Mouse (Mus musculus): ENCODE data around the gene Scn4a.
A peak's percentile ranks its signal among the peaks of the same experiment; 100 is the strongest.

Scn4a gene

DNA sequence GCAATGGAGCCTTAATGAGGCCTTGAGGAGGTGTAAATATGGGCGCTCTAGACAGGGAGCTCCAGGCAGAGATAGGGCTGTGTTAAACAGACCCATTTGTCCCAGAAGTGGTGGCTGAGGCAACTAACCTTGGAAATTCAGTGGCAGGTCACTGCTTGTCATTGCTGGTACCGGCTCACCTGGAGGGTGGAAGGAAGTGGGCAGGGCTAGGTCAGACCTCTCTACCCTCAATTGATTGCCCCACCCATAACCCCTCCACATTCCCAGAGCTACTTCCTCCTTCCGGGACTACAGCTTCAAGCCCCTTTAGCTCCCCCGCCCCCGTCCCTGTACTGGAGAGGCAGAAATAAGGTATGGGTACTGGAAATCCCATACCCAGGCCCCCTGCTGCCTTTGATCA is 39.6 kb downstream of the Scn4a start:
- DNase-seq: no peak

DNA sequence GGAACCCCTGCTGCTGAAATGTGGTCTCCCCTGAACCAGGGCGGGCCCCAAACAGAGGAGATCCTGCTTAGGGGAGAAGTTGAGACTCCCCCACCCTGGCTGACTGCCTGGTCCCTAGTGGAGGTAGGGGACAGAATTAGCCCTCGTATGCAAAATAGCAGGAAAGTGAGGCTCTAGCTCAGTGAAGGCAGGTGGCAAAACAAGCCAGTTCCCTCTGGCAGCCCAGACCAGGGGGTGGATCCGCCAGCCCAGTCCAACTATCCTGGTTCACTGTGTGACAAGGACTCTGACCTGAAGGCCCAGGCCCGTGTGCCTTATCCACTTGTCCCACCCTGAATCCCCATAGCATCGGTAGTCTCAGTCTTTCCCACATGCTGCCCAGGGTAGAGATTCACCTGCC is 43.0 kb downstream of the Scn4a start:
- DNase-seq: no peak

DNA sequence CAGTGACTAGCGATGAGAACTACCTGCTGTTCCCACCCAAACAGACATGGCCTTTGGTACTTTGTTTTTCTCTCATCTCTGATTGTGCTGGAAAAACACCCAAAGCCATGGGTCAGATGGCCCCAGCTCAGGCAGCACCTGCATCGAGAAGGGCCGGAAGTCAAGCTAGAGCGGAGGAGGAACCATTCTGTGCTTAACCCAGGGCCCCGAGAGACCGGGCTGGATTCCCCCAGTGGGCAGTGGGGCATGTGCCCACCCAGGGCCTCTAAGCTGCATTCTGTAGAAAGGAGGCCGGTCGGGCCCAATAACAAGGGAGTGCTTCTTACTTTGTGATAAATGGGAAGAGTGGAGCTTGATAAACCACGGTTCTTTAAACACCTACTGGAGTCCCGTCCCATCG is 44.9 kb downstream of the Scn4a start:
- DNase-seq: no peak

DNA sequence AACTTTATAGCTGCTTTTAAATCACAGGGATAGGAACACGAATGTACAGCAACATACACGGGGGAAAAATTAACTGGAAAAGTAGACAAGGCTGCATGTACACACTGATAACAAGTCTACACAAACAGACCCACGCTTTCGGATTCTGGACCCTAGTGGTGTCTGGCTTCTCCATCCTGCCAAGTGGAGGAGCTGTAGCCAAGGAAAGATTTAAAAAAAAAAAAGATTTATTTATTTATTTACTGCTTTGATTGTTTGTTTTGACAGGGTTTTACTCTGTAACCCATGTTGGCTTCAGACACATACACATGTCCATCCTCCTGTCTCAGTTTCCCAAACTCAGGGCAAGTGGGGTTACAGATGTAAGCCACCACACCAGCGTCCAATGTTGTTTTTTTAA is 45.7 kb downstream of the Scn4a start:
- DNase-seq: no peak

DNA sequence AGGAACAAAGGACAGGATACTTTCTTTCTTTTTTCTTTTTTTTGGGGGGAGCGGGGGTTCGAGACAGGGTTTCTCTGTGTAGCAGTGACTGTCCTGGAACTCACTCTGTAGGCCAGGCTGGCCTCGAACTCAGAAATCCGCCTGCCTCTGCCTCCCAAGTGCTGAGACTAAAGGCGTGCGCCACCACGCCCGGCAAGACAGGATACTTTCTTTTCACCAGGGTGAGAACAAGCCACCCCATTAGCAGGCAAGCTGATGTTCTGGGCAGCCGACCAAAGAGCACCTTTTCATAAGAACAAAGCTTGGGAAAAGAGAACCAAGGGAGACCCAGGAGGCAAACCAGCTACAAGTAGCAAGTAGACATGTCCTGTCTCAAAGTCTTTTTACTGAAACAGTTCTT is 46.3 kb downstream of the Scn4a start:
- DNase-seq: no peak

DNA sequence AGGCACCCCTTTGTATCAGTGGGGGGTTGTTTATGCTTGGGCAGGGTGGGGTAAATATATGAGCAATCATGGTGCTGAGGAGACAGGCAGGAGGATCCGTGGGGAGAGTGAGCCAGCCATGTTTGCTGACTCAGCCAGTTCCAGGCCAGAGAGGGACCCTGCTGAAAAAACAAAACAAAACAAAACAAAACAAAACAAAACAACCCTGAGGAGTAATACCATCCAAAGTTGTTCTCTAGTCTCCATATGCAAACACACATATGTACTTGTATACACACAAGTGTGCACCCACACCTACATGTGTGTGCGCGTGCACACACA is 47.1 kb downstream of the Scn4a start:
- DNase-seq: no peak

DNA sequence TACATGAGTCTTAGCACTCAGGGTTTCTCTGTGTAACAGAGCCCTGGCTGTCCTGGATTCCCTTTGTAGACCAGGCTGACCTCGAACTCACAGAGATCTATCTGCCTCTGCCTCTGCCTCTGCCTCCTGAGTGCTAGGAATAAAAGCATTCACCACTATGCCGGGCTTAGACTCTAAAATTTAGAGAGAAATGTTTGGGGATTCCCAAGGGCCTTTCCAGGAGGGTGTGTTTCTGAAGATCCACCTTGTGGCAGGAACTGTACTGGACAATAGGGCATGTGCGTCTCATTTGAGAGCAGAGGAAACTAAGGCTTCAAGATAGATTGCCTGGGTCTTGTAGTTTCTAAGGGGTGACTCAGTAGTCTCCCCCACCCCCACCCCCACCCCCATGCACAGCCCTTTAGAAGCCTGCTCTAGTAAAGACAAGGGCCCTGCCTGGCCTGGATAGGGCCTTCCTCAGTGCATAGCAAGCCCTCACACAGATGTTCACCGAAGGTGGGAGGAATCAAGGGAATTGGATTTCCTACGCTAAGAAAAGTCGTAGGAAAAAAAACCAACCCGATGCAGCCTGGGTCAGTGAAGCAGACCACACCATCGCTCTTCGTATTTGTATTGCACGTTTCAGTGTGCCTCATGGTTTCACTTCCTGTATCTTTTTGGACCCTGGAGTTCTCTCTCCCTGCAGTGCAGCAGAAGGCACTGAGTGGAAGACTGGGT is 47.6 kb downstream of the Scn4a start:
- DNase-seq: no peak

DNA sequence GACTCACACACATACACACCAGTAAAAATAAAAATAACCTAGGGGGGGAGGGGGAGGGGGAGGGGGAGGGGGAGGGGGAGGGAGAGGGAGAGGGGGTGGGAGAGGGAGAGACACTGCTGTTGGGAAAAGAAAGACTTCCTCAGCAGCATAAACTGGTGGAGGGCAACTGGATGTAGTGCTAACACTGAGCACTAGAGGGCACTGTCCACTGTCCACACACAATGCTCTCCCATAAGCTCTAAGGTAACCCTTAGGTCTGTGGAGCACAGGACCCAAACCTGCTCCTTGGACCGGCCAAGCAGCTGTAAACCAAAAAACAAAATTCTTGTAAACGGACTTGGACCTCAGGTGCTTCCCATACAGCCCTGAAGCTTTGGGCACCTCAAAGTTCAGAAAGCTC is 50.5 kb downstream of the Scn4a start:
- DNase-seq: peak; percentile 70

DNA sequence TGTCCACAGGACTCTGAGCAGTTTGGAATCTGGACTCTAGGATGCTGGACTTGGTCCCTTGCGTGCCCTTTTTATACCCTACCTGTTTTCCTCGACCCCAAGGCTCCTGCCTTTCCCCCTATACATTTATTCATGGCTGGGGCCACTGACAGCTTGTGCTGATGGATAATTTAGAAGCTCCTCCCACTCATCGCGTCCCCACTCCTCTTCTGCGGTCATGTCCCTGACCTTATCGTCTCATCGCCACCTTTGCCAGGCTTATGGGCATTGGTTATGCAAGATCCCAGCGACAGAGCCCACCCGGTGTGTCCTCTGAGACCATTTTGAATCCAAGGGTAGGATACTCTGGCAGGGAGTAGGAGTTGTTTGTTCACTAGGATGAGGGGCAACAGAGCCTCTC is 51.3 kb downstream of the Scn4a start, which contains the start of gene Gh:
Gene Gh (minus strand): TSS at position 101 of the 400 bp plus-strand sequence.
- DNase-seq: no peak

DNA sequence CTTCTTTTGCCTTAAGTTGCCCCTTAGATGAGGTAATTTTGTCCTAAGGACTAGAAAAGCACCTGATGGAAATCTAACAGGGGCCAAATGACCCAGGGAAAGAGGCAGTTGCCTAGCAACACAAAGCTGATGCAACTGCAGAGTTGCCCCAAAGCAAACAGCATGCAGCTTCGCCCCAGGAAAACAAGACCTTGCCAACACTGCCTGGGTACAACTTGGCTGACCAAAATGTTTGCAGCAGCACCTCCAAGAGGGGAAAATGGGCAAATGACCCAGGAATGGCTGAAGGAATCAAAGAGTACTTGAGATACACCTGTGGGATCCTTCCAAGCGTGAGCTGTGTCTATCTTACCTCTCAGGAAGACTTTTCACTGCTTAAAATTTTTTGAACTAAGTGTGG is 61.2 kb downstream of the Scn4a start:
- DNase-seq: no peak

DNA sequence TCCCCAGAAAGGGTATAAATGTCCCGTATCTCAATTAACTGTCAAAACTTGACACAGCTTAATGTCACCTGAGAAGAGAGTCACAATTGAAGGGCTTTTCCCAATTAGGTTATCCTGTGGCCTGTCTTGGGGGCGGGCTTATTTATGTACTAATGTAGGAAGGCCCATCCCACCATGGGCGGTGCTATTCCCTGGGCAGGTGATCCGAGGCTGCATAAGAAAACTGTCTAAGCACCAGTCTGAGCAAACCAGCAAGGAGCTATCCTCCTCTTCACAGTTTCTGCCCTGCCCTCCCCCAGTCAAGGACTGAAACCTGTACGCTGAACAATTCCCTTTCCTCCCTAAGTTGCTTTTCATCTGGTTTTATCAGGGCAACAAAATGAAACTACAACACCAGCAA is 62.7 kb downstream of the Scn4a start:
- no peak for DNase-seq

DNA sequence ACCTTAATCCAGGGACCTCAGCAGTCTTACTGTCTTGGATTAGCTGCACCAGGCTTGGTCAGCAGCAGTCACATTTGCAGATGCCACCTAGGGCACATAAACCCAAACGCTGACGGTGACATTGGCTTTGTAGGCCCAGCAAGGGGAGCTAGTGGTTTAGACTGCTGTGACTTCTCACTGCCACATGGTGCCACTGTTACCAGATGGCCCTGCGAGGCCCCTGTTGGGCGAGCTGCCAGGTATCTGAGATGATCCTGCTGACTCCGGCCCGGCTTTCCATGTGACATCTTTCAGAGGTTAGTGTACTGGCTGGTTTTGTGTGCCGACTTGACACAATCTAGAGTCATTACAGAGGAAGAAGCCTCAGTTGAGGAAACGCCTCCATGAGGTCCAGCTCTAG is 63.7 kb downstream of the Scn4a start:
- peak; percentile 21 for DNase-seq

DNA sequence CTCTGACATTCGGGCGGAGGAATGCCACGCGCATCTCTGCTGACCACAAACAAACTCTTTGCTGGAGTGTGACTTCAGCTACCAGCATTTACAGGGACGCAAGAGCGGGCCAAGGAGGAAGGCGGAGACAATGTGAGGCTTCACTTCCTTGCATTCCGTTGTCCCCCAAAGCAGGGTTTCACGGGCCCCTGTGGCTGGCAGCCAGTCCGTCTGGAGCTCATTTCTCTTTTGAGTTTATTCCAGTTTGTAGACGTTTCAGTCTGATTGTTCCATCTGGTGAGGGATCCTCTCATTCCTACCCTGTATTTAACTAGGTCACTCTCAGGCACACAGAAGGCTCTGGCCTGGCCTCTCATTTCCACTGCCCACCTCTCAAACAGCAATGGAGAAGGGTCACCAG is 66.1 kb downstream of the Scn4a start:
- no peak for DNase-seq

DNA sequence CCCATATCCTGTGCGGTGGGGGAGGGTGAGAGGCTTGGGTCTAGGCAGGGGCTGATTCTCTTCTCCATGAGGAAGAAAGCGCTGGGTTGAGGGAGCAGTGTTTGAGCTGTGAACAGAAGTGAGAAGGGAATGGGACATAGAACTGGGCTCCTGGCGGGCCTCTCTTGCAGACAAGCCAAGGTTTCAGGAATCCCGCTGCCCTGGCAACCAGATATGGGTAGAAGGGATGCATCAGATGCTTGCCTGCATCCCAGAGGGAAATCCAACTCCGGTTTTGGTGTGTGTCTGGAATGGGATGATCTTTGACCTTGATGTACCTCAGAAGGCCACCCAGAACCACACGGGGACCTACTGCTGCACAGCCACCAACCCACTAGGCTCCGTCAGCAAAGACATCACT is 66.9 kb downstream of the Scn4a start:
- DNase-seq: no peak

DNA sequence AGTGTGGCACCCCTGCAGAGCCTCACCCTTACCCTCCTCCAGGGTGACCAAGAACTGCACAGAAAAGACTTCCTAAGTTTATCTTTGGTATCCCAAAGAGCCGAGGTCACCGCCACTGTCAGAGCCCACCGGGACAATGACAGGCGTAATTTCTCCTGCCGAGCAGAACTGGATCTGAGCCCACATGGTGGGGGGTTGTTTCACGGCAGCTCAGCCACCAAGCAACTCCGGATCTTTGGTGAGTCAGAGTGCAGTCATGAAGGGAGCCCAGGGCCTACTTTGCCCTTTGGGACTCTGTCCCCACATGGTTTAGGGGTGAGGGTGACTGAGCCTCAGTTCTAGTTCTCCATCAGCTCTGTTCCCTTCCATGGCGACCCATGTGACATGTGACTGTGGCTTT is 69.0 kb downstream of the Scn4a start:
- DNase-seq: no peak

DNA sequence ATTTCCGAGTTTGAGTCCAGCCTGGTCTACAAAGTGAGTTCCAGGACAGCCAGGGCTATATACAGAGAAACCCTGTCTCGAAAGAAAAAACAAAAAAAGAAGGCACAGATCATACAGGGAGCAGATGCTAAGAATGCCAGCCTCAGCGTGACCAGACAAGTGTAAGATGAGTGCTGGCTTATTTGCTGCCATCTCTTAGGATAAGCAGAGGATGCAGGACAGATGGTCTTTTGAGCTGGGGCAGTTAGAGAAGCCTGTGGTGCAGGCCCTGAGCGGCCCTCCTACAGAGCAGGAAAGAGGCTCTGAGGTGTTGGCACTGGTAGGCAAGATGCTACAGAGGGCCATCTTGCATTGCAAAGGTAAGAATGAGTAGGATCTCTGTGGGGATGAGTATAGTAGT is 69.7 kb downstream of the Scn4a start:
- DNase-seq: no peak

DNA sequence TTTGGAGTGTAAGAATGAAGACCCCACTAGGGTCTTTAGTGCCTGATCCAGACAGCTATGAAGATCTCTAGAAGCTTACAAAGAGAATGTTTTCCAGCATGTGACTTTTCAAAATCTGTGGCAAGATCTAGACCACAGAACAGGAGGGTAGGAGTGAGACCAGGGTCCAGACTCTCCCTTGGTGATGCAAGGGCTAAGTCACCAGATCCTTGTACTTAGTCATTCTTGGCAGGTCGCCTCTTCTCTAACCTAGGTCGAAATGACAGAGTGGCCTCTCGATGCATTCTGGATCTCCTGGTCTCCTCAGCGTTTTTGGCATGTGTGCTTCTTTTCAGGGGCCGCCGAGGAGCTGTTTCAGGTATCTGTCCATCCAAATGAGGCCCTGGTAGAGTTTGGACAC is 70.6 kb downstream of the Scn4a start:
- no peak for DNase-seq

DNA sequence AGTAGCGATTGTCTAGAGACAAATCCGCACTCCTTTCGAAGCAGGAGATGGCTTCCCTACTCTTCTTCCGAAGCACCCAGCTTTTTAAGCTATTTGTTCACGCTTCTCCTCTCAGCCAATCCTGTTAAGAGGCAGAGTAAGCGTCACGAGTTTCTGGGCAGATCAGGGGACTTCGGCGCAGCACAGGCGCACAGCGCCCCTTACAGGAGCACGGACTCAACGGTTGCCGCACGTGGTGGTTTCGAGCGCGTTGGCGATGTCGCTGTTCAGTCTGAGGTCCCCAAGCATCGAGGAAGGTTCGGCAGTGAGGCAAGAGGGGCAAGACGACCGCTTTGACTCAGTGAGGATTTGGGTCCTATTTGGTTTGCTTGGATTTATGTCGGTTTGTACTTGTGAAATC is 76.6 kb downstream of the Scn4a start, which contains the start of gene Tcam1:
Gene Tcam1 (plus strand): TSS at position 219 of the 400 bp plus-strand sequence.
- DNase-seq: peak; percentile 89

DNA sequence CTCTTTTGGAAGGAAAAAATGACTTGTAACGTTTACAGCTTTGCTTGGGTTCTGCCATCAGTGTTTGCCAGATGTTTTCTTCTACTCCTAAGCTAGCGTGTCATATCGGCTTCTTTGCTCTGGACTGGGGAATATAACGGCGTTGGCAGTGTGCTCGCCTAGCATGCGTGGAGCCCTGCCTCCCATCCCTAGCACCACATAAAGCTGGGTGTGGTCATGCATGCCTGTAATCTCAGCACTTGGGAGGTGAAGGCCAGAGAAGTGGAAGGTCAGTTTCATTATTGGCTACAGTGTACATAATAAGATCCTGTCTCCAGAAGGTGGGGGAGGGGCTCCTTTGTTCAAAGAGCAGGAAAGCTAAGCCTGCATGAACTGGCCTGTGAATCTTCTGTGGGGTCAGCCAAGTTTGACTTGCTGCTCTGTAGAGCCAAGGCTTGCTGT is 78.1 kb downstream of the Scn4a start:
- no peak for DNase-seq

DNA sequence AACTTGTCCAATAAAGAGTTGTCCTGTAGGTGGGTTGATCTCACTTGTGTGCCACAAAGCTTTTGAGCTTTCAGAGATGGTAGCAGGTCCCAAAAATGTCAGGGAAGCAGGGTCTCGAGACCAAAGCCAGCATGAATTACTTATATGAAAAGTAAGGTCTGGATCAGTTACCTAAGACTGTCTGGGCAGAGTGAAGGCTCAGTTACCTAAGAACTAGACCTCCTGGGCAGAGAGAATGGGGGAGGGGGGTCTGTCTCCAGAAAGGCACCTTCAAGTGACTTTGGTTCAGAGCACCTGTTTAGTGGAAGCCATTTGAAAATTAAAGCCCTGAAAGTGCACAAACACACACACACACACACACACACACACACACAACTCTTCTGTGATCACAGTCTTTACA is 78.7 kb downstream of the Scn4a start:
- DNase-seq: no peak

DNA sequence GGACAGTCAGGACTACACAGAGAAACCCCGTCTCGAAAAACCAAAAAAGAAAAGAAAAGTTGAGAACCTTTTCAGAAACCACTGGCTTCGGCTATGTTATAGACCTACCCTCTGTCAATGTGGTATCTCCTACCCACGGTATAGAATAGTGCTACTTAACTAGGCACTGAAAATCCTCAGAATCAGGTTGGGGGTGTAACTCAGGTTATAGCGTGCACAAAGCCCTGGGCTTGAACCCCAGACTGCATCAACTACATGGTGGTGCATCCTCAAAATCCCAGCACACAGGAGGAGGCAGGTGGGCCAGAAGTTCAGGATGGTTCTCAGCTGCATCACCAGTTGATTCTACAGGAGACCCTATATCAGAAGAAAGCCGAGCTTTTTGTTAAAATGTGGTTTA is 79.3 kb downstream of the Scn4a start:
- no peak for DNase-seq

DNA sequence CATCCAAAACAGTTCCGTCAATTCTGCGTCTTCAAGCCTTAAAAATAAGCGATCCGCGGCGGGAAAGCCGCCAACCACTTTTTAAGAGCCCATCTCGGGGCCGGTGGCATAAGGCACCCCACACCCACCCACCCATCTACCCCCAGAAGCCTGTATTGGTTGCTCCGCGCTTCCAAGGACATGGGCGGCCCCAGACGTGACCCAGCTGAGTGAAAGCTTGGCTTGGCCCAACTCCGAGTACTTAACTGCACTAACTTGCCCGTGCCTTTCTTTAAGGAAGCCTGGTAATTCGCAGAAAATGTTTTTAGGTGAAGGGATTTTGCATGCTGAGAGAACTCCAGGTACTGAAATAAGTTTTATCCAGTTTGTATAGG is 79.8 kb downstream of the Scn4a start:
- no peak for DNase-seq

DNA sequence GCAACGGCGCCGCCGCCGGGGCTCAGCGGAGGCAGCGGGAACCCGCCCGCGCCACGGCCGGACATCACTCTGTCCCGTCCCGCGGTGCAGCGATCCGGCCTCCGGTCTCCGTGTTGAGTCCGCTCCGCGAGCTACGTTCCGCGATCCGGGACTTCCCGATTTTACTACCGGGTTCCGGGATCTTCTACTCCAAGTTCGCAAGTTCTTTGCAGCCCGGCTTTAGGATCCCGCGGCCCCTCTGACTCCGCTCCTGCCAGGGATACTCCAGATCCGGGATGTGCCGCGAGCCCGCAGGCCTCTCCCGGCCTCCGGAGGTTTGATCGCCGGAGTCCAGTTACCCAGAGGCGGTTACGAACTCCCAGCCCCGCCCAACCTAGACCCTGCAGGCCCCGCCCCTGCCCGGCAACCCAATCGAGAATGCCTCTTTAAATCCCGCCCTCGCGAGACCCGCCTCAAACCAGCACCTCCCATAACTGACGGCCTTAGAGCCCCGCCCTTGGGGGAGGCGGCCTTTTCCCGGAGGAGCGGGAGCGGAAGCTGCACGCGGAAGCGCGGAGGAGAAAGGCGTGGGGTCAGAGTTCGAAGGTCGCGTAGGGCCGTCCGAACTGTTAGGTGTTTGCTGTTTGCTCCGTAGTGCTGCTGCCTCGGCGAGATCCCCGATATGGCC is 80.3 kb downstream of the Scn4a start, which contains the start of gene Smarcd2:
Gene Smarcd2 (minus strand): TSS at position 329 of the 667 bp plus-strand sequence.
- DNase-seq: peak; percentile 100

DNA sequence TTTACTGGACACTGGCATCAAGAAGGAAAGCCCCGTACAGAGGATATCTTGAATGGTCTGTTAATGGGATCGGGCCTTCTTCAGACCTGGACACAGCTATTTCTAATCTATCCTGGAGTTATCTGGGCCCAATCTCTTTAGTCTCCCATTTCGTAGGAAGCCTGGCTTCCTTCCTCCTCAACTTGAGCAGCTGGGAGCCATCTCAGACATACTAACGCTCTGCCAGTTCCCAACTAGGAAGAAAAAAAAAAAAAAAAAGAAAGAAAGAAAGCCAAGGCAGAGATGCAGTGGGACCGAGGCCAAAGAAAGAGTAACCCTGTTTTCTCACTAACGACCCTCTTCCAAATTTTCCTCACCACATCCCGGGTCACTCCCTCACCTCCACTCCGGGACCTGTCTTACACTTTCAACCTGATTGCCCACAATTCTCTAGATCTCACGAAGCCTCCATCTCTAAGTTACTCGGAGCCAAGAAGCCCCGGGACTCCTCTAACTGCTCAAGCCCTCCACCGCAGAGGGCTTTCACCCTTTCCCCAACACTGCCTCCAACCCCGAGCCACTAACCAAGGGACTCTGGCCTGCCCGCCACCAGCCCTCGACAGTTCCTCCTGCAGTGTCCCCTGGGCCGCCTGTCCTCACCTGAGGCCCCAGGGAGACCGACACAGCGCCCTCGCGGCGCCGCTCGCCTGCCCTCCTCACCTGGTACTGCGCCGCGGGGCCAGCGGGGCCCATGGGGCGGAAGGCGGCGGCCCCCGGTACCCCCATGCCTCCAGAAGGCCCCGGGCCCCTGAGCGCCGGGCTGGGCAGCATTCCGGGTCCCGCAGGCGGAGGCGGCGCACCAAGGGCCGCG is 81.1 kb downstream of the Scn4a start:
- peak; percentile 63 for DNase-seq

Measured in liver (tissue).